Mouse (Mus musculus): Measurements from ENCODE around the gene Mto1. TPM values are rescaled to one million over a fixed set of nuclear protein-coding genes. Genes with fewer than 3 reads are reported as not detected.

The Mto1 gene
- polyA plus RNA-seq, 2 experiments: 14.0 to 17.7 TPM

- H3K4me3 ChIP-seq (ENCODE audit: insufficient read depth in 1 of 2, low read depth in 2 of 2, low read length in 2 of 2): no peak overlapping the region
Measured at GRCm38 (mm10) chr9:78506002-78506721, 58.2 kb downstream of the Mto1 start.

GRCm38 (mm10) chr9:78506722-78507077 lies 58.7 kb downstream of the Mto1 start:
- Histone ChIP-seq H3K9ac (replicated peaks) (peak overlapping the region; percentile 9; the same call in 1 of the 2 replicates), H3K27me3 (ENCODE audit: control insufficient read depth, insufficient read depth, low read length) (no peaks in the 10 kb centered on the region), H3K4me1 (replicated peaks; ENCODE audit: control insufficient read depth in 2 of 2, insufficient read depth in 2 of 2, low read length in 1 of 2) (peaks cover 10 to 17% of the 10 kb centered on the region in 2 experiments), H3K4me3 (ENCODE audit: insufficient read depth in 1 of 2, low read depth in 2 of 2, low read length in 2 of 2) (no peak overlapping the region), H3K27ac (peak overlapping the region; percentile 36), H3K4me2 (ENCODE audit: low read depth) (peak overlapping the region; percentile 43), H3K36me3 (replicated peaks; ENCODE audit: control insufficient read depth, insufficient read depth, low read depth) (no peaks in the 10 kb centered on the region), H3K9me3 (ENCODE audit: control insufficient read depth, low read length) (no peaks in the 10 kb centered on the region)
- TF ChIP-seq CTCF (IDR thresholded peaks at IDR 0.05; ENCODE audit: low read depth): no peak
- no peak for TF ChIP-seq EP300 (IDR thresholded peaks at IDR 0.05; ENCODE audit: low read depth)
- ATAC-seq (ENCODE audit: insufficient read depth) (no peak), DNase-seq (ENCODE audit: low read depth in 3 of 3, low spot score in 3 of 3) (no peak)
- 55% methylated on average over 7 of the region's 7 CpGs for WGBS (ENCODE audit: insufficient replicate concordance)

More at GRCm38 (mm10) chr9:78506002-78506721, 58.2 kb downstream of the Mto1 start:
- H3K4me1 ChIP-seq (replicated peaks; ENCODE audit: control insufficient read depth in 2 of 2, insufficient read depth in 2 of 2, low read length in 1 of 2): peaks cover 10 to 17% of the 10 kb centered on the region in 2 experiments
- no peaks in the 10 kb centered on the region for H3K9me3 ChIP-seq (ENCODE audit: control insufficient read depth, low read length)
- H3K36me3 ChIP-seq (replicated peaks; ENCODE audit: control insufficient read depth, insufficient read depth, low read depth): no peaks in the 10 kb centered on the region
- ATAC-seq (ENCODE audit: insufficient read depth) (peak; percentile 83), DNase-seq (ENCODE audit: low read depth in 3 of 3, low spot score in 3 of 3) (peak in 2 of 3 experiments; percentile 38 to 58)
- WGBS (ENCODE audit: insufficient replicate concordance): 21% methylated on average over 11 of the region's 11 CpGs
- H3K9ac ChIP-seq (replicated peaks): peak overlapping the region; percentile 9; the same call in 1 of the 2 replicates
- no peaks in the 10 kb centered on the region for H3K27me3 ChIP-seq (ENCODE audit: control insufficient read depth, insufficient read depth, low read length)
- TF ChIP-seq CTCF (IDR thresholded peaks at IDR 0.05; ENCODE audit: low read depth) (no peak), EP300 (IDR thresholded peaks at IDR 0.05; ENCODE audit: low read depth) (peak; percentile 71)
- peak overlapping the region; percentile 36 for H3K27ac ChIP-seq
- peak overlapping the region; percentile 43 for H3K4me2 ChIP-seq (ENCODE audit: low read depth)

- TF ChIP-seq EP300 (IDR thresholded peaks at IDR 0.05; ENCODE audit: low read depth) (no peak), CTCF (IDR thresholded peaks at IDR 0.05; ENCODE audit: low read depth) (no peak)
- Histone ChIP-seq H3K4me3 (ENCODE audit: insufficient read depth in 1 of 2, low read depth in 2 of 2, low read length in 2 of 2) (no peak overlapping the region), H3K9ac (replicated peaks) (no peak overlapping the region), H3K4me1 (replicated peaks; ENCODE audit: control insufficient read depth in 2 of 2, insufficient read depth in 2 of 2, low read length in 1 of 2) (peaks cover 10 to 13% of the 10 kb centered on the region in 2 experiments), H3K36me3 (replicated peaks; ENCODE audit: control insufficient read depth, insufficient read depth, low read depth) (no peaks in the 10 kb centered on the region), H3K27me3 (ENCODE audit: control insufficient read depth, insufficient read depth, low read length) (no peaks in the 10 kb centered on the region), H3K27ac (no peak overlapping the region), H3K4me2 (ENCODE audit: low read depth) (no peak overlapping the region), H3K9me3 (ENCODE audit: control insufficient read depth, low read length) (no peaks in the 10 kb centered on the region)
- no peak for ATAC-seq (ENCODE audit: insufficient read depth)
- no peak for DNase-seq (ENCODE audit: low read depth in 3 of 3, low spot score in 3 of 3)
- WGBS (ENCODE audit: insufficient replicate concordance): 64% methylated on average over 16 of the region's 16 CpGs
Measured at GRCm38 (mm10) chr9:78508106-78508786, 60.2 kb downstream of the Mto1 start.

GRCm38 (mm10) chr9:78511705-78512104 lies 63.7 kb downstream of the Mto1 start:
- H3K9ac ChIP-seq (replicated peaks): no peak overlapping the region
- peaks cover 13 to 26% of the 10 kb centered on the region in 2 experiments for H3K4me1 ChIP-seq (replicated peaks; ENCODE audit: control insufficient read depth in 2 of 2, insufficient read depth in 2 of 2, low read length in 1 of 2)
- DNase-seq (ENCODE audit: low read depth in 3 of 3, low spot score in 3 of 3): no peak

More at GRCm38 (mm10) chr9:78511705-78512104, 63.7 kb downstream of the Mto1 start:
- 78% methylated on average over 5 of the region's 5 CpGs for WGBS (ENCODE audit: insufficient replicate concordance)
- H3K36me3 ChIP-seq (replicated peaks; ENCODE audit: control insufficient read depth, insufficient read depth, low read depth): no peaks in the 10 kb centered on the region
- TF ChIP-seq EP300 (IDR thresholded peaks at IDR 0.05; ENCODE audit: low read depth) (no peak), CTCF (IDR thresholded peaks at IDR 0.05; ENCODE audit: low read depth) (no peak)
- no peak overlapping the region for H3K4me2 ChIP-seq (ENCODE audit: low read depth)
- H3K4me3 ChIP-seq (ENCODE audit: insufficient read depth in 1 of 2, low read depth in 2 of 2, low read length in 2 of 2): no peak overlapping the region
- H3K27me3 ChIP-seq (ENCODE audit: control insufficient read depth, insufficient read depth, low read length): no peaks in the 10 kb centered on the region
- no peaks in the 10 kb centered on the region for H3K9me3 ChIP-seq (ENCODE audit: control insufficient read depth, low read length)
- H3K27ac ChIP-seq: no peak overlapping the region
- ATAC-seq (ENCODE audit: insufficient read depth): no peak
